Mouse (Mus musculus) adrenal gland, adult 2 months (tissue): ENCODE data around the gene Prkca. TPM values are rescaled to one million over a fixed set of nuclear protein-coding genes. Genes with fewer than 3 reads are reported as not detected.

Experiments used
- DNase-seq: peaks from one replicate; pipeline ENCODE4 v3.0.0; 2021
- polyA plus RNA-seq: library from polyadenylated mRNA; depleted of rRNA; stranded (reverse); fragments of >200 nt; gene quantifications from 2 replicates; pipeline ENCODE4 v1.2.3, GENCODE M21; 2012
- total RNA-seq, 2 experiments: library from RNA; stranded (reverse); gene quantifications; 2 replicates each; pipeline ENCODE4 v1.2.3; 2021

The Prkca gene
- total and polyA plus RNA-seq, 3 experiments: 1.3 to 9.7 (median 8.5) TPM

GRCm38 (mm10) chr11:107998891-107999290 is 344.8 kb downstream of the Prkca start:
- DNase-seq: no peak

- DNase-seq: peak; percentile 53
Observed at GRCm38 (mm10) chr11:107996896-107997670, 346.6 kb downstream of the Prkca start.

GRCm38 (mm10) chr11:107994487-107994886 is 349.2 kb downstream of the Prkca start:
- peak; percentile 52 for DNase-seq

- no peak for DNase-seq
Observed at GRCm38 (mm10) chr11:107993792-107994191, 349.9 kb downstream of the Prkca start.

- no peak for DNase-seq
Observed at GRCm38 (mm10) chr11:107992500-107992899, 351.2 kb downstream of the Prkca start.

GRCm38 (mm10) chr11:107991990-107992389 is 351.7 kb downstream of the Prkca start:
- DNase-seq: peak; percentile 9

- no peak for DNase-seq
Observed at GRCm38 (mm10) chr11:107989241-107989640, 354.5 kb downstream of the Prkca start.

- DNase-seq: no peak
Observed at GRCm38 (mm10) chr11:107985941-107986340, 357.8 kb downstream of the Prkca start.

GRCm38 (mm10) chr11:107983883-107984282 is 359.8 kb downstream of the Prkca start:
- no peak for DNase-seq

GRCm38 (mm10) chr11:107983224-107983623 is 360.5 kb downstream of the Prkca start:
- no peak for DNase-seq

GRCm38 (mm10) chr11:107982225-107982896 is 361.4 kb downstream of the Prkca start:
- DNase-seq: peak; percentile 49

GRCm38 (mm10) chr11:107979497-107980174 is 364.1 kb downstream of the Prkca start:
- no peak for DNase-seq

- no peak for DNase-seq
Observed at GRCm38 (mm10) chr11:107969943-107970342, 373.8 kb downstream of the Prkca start.

- DNase-seq: no peak
Observed at GRCm38 (mm10) chr11:107968147-107968546, 375.6 kb downstream of the Prkca start.

- no peak for DNase-seq
Observed at GRCm38 (mm10) chr11:107966229-107966628, 377.5 kb downstream of the Prkca start.

- DNase-seq: no peak
Observed at GRCm38 (mm10) chr11:107965449-107965848, 378.3 kb downstream of the Prkca start.

- no peak for DNase-seq
Observed at GRCm38 (mm10) chr11:107957566-107958350, 386.0 kb downstream of the Prkca start.

- no peak for DNase-seq
Observed at GRCm38 (mm10) chr11:107955191-107956062, 388.3 kb downstream of the Prkca start.

- DNase-seq: no peak
Observed at GRCm38 (mm10) chr11:107951431-107951830, 392.3 kb downstream of the Prkca start.

- DNase-seq: no peak
Observed at GRCm38 (mm10) chr11:107950658-107951057, 393.1 kb downstream of the Prkca start.

- no peak for DNase-seq
Observed at GRCm38 (mm10) chr11:107950211-107950610, 393.5 kb downstream of the Prkca start.
